Mouse (Mus musculus): ENCODE results near the gene Fbxo9. TPM values are rescaled to one million over a fixed set of nuclear protein-coding genes. Genes with fewer than 3 reads are reported as not detected.

The Fbxo9 gene
- polyA plus RNA-seq, 1 experiment from 2014 or later: 43.0 TPM

DNA sequence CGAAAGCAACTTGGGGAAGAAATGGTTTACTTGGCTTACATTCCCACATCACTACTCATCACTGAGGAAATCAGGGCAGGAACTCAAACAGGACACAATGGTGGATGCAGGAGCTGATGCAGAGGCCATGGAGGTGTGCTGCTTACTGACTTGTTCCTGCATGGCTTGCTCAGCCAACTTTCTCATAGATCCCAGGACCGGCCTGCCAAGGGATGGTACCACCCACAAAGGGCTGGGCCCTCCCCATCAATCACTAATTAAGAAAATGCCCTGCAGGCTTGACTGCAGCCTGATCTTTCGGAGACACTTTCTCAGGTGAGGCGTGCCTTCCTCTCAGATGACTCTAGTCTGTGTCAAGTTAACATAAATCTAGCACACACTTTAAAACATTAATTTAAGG is 2.0 kb downstream of the Fbxo9 start:
- Histone ChIP-seq H3K27me3 (replicated peaks; ENCODE audit: control insufficient read depth, insufficient read depth, low read length) (no peaks in the 10 kb centered on the region), H3K9ac (ENCODE audit: low read length) (no peak overlapping the region), H3K4me3 (ENCODE audit: low read depth, low read length) (no peak overlapping the region), H3K36me3 (ENCODE audit: control insufficient read depth, insufficient read depth, low read length) (peaks cover 22% of the 10 kb centered on the region; the same call in 1 of the 2 replicates), H3K27ac (ENCODE audit: low read depth) (no peak overlapping the region), H3K4me2 (ENCODE audit: low read length) (0 out of 2 replicates have a peak overlapping the region, but pooled peaks have one; percentile 80), H3K4me1 (replicated peaks; ENCODE audit: control insufficient read depth, insufficient read depth, low read length) (peaks cover 31% of the 10 kb centered on the region), H3K9me3 (ENCODE audit: control insufficient read depth, low read length) (no peaks in the 10 kb centered on the region)
- 85% methylated on average over 4 of the region's 4 CpGs for WGBS
- ATAC-seq (replicated peaks; ENCODE audit: low FRiP score, low TSS enrichment, low read depth) (no peak), DNase-seq (ENCODE audit: low spot score) (no peak)

- Histone ChIP-seq H3K9me3 (ENCODE audit: control insufficient read depth, low read length) (no peaks in the 10 kb centered on the region), H3K4me1 (replicated peaks; ENCODE audit: control insufficient read depth, insufficient read depth, low read length) (peaks cover 31% of the 10 kb centered on the region), H3K27me3 (replicated peaks; ENCODE audit: control insufficient read depth, insufficient read depth, low read length) (no peaks in the 10 kb centered on the region), H3K4me3 (ENCODE audit: low read depth, low read length) (no peak overlapping the region), H3K4me2 (ENCODE audit: low read length) (no peak overlapping the region), H3K27ac (ENCODE audit: low read depth) (peak overlapping the region; percentile 8; the same call in 1 of the 2 replicates), H3K9ac (ENCODE audit: low read length) (no peak overlapping the region), H3K36me3 (ENCODE audit: control insufficient read depth, insufficient read depth, low read length) (peaks cover 34% of the 10 kb centered on the region)
- 48% methylated on average over 6 of the region's 6 CpGs for WGBS
- no peak for DNase-seq (ENCODE audit: low spot score)
- ATAC-seq (replicated peaks; ENCODE audit: low FRiP score, low TSS enrichment, low read depth): no peak
Observed at GRCm38 (mm10) chr9:78105501-78105932, 3.3 kb downstream of the Fbxo9 start.

- no peak overlapping the region for H3K4me2 ChIP-seq (ENCODE audit: low read length)
- DNase-seq (ENCODE audit: low spot score) (no peak), ATAC-seq (replicated peaks; ENCODE audit: low FRiP score, low TSS enrichment, low read depth) (no peak)
- H3K4me3 ChIP-seq (ENCODE audit: low read depth, low read length): no peak overlapping the region
- H3K4me1 ChIP-seq (replicated peaks; ENCODE audit: control insufficient read depth, insufficient read depth, low read length): peaks cover 30% of the 10 kb centered on the region
- H3K9me3 ChIP-seq (ENCODE audit: control insufficient read depth, low read length): no peaks in the 10 kb centered on the region
- peaks cover 39% of the 10 kb centered on the region for H3K36me3 ChIP-seq (ENCODE audit: control insufficient read depth, insufficient read depth, low read length)
- 71% methylated on average over 6 of the region's 6 CpGs for WGBS
- no peak overlapping the region for H3K27ac ChIP-seq (ENCODE audit: low read depth)
- H3K9ac ChIP-seq (ENCODE audit: low read length): no peak overlapping the region
- no peaks in the 10 kb centered on the region for H3K27me3 ChIP-seq (replicated peaks; ENCODE audit: control insufficient read depth, insufficient read depth, low read length)
Observed at GRCm38 (mm10) chr9:78104973-78105372, 3.9 kb downstream of the Fbxo9 start.

- Histone ChIP-seq H3K9ac (ENCODE audit: low read length) (no peak overlapping the region), H3K4me1 (replicated peaks; ENCODE audit: control insufficient read depth, insufficient read depth, low read length) (peaks cover 22% of the 10 kb centered on the region), H3K4me2 (ENCODE audit: low read length) (no peak overlapping the region), H3K27ac (ENCODE audit: low read depth) (no peak overlapping the region), H3K9me3 (ENCODE audit: control insufficient read depth, low read length) (no peaks in the 10 kb centered on the region), H3K27me3 (replicated peaks; ENCODE audit: control insufficient read depth, insufficient read depth, low read length) (no peaks in the 10 kb centered on the region), H3K36me3 (ENCODE audit: control insufficient read depth, insufficient read depth, low read length) (peaks cover 44% of the 10 kb centered on the region), H3K4me3 (ENCODE audit: low read depth, low read length) (no peak overlapping the region)
- ATAC-seq (replicated peaks; ENCODE audit: low FRiP score, low TSS enrichment, low read depth) (no peak), DNase-seq (ENCODE audit: low spot score) (no peak)
- 90% methylated on average over 8 of the region's 8 CpGs for WGBS
Observed at GRCm38 (mm10) chr9:78103965-78104560, 4.8 kb downstream of the Fbxo9 start.

DNA sequence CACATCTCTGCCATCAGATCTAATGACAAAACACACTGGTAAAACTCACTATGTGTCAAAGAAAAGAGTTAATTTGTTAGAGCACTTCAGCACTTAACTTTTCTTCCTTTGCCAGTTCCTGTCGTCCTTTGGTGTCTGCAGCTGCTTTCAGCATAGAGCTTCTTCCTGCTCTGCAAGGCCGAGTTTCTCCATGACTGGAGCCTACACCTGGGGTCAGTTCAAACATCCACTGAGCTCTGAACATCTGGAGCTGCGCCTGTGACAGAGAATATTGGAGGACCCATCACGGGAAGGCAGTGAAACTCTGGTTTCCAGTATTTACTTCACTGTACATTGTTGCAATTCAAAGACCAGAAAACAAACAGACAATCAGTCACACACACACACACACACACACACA is 7.4 kb downstream of the Fbxo9 start:
- no peak overlapping the region for H3K9ac ChIP-seq (ENCODE audit: low read length)
- ATAC-seq (replicated peaks; ENCODE audit: low FRiP score, low TSS enrichment, low read depth) (no peak), DNase-seq (ENCODE audit: low spot score) (no peak)
- no peaks in the 10 kb centered on the region for H3K27me3 ChIP-seq (replicated peaks; ENCODE audit: control insufficient read depth, insufficient read depth, low read length)
- H3K4me1 ChIP-seq (replicated peaks; ENCODE audit: control insufficient read depth, insufficient read depth, low read length): peaks cover 15% of the 10 kb centered on the region
- no peak overlapping the region for H3K4me3 ChIP-seq (ENCODE audit: low read depth, low read length)
- H3K4me2 ChIP-seq (ENCODE audit: low read length): no peak overlapping the region
- peaks cover 70% of the 10 kb centered on the region for H3K36me3 ChIP-seq (ENCODE audit: control insufficient read depth, insufficient read depth, low read length)
- no peak overlapping the region for H3K27ac ChIP-seq (ENCODE audit: low read depth)
- no peaks in the 10 kb centered on the region for H3K9me3 ChIP-seq (ENCODE audit: control insufficient read depth, low read length)
- whole genome bisulfite sequencing: 66% methylated on average over 4 of the region's 4 CpGs

DNA sequence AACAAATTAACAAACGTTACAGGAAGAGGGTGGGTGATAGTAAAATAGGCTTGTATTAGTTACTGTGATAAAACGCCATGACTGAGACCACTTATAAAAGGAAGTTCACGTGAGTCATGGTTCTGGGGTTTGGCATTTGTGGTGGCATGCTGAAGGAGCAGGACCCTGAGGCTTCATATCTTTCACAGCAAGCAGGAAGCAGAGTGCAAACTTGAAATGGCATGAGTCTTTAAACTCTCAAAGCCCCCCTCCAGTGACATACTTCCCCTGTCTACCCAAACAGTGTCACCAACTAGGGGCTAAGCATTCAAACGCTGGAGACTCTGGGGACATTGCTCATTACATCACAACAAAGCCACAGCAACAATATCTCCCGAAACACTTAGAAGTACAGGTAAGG is 7.9 kb downstream of the Fbxo9 start:
- Histone ChIP-seq H3K27ac (ENCODE audit: low read depth) (no peak overlapping the region), H3K4me3 (ENCODE audit: low read depth, low read length) (no peak overlapping the region), H3K27me3 (replicated peaks; ENCODE audit: control insufficient read depth, insufficient read depth, low read length) (no peaks in the 10 kb centered on the region), H3K4me1 (replicated peaks; ENCODE audit: control insufficient read depth, insufficient read depth, low read length) (peaks cover 14% of the 10 kb centered on the region), H3K36me3 (ENCODE audit: control insufficient read depth, insufficient read depth, low read length) (peaks cover 73% of the 10 kb centered on the region), H3K9ac (ENCODE audit: low read length) (no peak overlapping the region), H3K4me2 (ENCODE audit: low read length) (no peak overlapping the region), H3K9me3 (ENCODE audit: control insufficient read depth, low read length) (no peaks in the 10 kb centered on the region)
- 85% methylated on average over 5 of the region's 5 CpGs for WGBS
- ATAC-seq (replicated peaks; ENCODE audit: low FRiP score, low TSS enrichment, low read depth) (no peak), DNase-seq (ENCODE audit: low spot score) (no peak)

- DNase-seq (ENCODE audit: low spot score): no peak
- no peaks in the 10 kb centered on the region for H3K27me3 ChIP-seq (replicated peaks; ENCODE audit: control insufficient read depth, insufficient read depth, low read length)
- no peaks in the 10 kb centered on the region for H3K9me3 ChIP-seq (ENCODE audit: control insufficient read depth, low read length)
- no peak overlapping the region for H3K27ac ChIP-seq (ENCODE audit: low read depth)
- peaks cover 84% of the 10 kb centered on the region for H3K36me3 ChIP-seq (ENCODE audit: control insufficient read depth, insufficient read depth, low read length)
- no peak for ATAC-seq (replicated peaks; ENCODE audit: low FRiP score, low TSS enrichment, low read depth)
- H3K4me2 ChIP-seq (ENCODE audit: low read length): no peak overlapping the region
- H3K4me3 ChIP-seq (ENCODE audit: low read depth, low read length): no peak overlapping the region
- no peaks in the 10 kb centered on the region for H3K4me1 ChIP-seq (replicated peaks; ENCODE audit: control insufficient read depth, insufficient read depth, low read length)
- H3K9ac ChIP-seq (ENCODE audit: low read length): no peak overlapping the region
- 93% methylated on average over 5 of the region's 6 CpGs for WGBS
Observed at GRCm38 (mm10) chr9:78096376-78096775, 12.5 kb downstream of the Fbxo9 start.

DNA sequence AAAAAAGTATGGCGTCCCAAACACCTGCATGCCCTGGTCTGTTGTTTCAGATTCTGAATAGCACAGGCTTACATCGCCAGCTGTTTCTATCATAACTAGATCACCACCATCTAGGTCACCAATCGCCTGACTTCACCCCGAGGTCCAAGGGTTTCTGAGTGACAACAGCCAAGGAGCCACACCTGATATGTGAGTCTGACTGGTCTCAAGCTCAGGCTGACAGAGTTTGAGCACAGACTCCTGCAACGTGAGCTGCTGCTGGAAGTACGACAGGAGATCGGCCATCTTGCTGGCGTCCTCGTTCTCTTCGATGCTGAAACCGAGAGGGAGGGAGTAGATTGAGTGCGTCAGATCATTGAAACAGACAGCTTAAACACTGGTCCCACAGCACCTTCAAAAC is 13.2 kb downstream of the Fbxo9 start:
- no peak overlapping the region for H3K9ac ChIP-seq (ENCODE audit: low read length)
- no peak for DNase-seq (ENCODE audit: low spot score)
- no peaks in the 10 kb centered on the region for H3K9me3 ChIP-seq (ENCODE audit: control insufficient read depth, low read length)
- 94% methylated on average over 12 of the region's 12 CpGs for WGBS
- no peak overlapping the region for H3K27ac ChIP-seq (ENCODE audit: low read depth)
- peaks cover 77% of the 10 kb centered on the region for H3K36me3 ChIP-seq (ENCODE audit: control insufficient read depth, insufficient read depth, low read length)
- no peaks in the 10 kb centered on the region for H3K4me1 ChIP-seq (replicated peaks; ENCODE audit: control insufficient read depth, insufficient read depth, low read length)
- no peaks in the 10 kb centered on the region for H3K27me3 ChIP-seq (replicated peaks; ENCODE audit: control insufficient read depth, insufficient read depth, low read length)
- ATAC-seq (replicated peaks; ENCODE audit: low FRiP score, low TSS enrichment, low read depth): no peak
- no peak overlapping the region for H3K4me3 ChIP-seq (ENCODE audit: low read depth, low read length)
- H3K4me2 ChIP-seq (ENCODE audit: low read length): no peak overlapping the region

- no peak overlapping the region for H3K4me3 ChIP-seq (ENCODE audit: low read depth, low read length)
- H3K4me2 ChIP-seq (ENCODE audit: low read length): no peak overlapping the region
- H3K9ac ChIP-seq (ENCODE audit: low read length): no peak overlapping the region
- WGBS: 85% methylated on average over 3 of the region's 3 CpGs
- H3K36me3 ChIP-seq (ENCODE audit: control insufficient read depth, insufficient read depth, low read length): peaks cover 60% of the 10 kb centered on the region
- H3K27me3 ChIP-seq (replicated peaks; ENCODE audit: control insufficient read depth, insufficient read depth, low read length): no peaks in the 10 kb centered on the region
- DNase-seq (ENCODE audit: low spot score) (no peak), ATAC-seq (replicated peaks; ENCODE audit: low FRiP score, low TSS enrichment, low read depth) (no peak)
- no peaks in the 10 kb centered on the region for H3K4me1 ChIP-seq (replicated peaks; ENCODE audit: control insufficient read depth, insufficient read depth, low read length)
- no peak overlapping the region for H3K27ac ChIP-seq (ENCODE audit: low read depth)
- H3K9me3 ChIP-seq (ENCODE audit: control insufficient read depth, low read length): no peaks in the 10 kb centered on the region
Observed at GRCm38 (mm10) chr9:78090596-78090995, 18.3 kb downstream of the Fbxo9 start.
